Mouse (Mus musculus): ENCODE results near the gene Hsd11b1.

- TF ChIP-seq CTCF (conservative IDR thresholded peaks at IDR 0.05 in 1 of 2, IDR thresholded peaks at IDR 0.05 in 1 of 2; ENCODE audit: low read depth in 2 of 2, low read length in 2 of 2) (no peak), GABPA (IDR thresholded peaks at IDR 0.05; ENCODE audit: insufficient replicate concordance, low read depth, low read length) (no peak), USF2 (conservative IDR thresholded peaks at IDR 0.05; ENCODE audit: low read depth, low read length) (no peak), EP300 (IDR thresholded peaks at IDR 0.05; ENCODE audit: low read length) (no peak), RCOR1 (conservative IDR thresholded peaks at IDR 0.05; ENCODE audit: low read depth, low read length) (no peak), SMC3 (IDR thresholded peaks at IDR 0.05; ENCODE audit: low read depth, low read length) (no peak), POLR2A (IDR thresholded peaks at IDR 0.05; ENCODE audit: low read depth, low read length) (no peak), MAX (IDR thresholded peaks at IDR 0.05; ENCODE audit: low read length) (no peak)
Observed at GRCm38 (mm10) chr1:193234930-193235329, 28.9 kb downstream of the Hsd11b1 start.
